In genomic region chr1:97979422-97979821, GRCm38 (mm10) we compare ENCODE assay signal across 34 mouse cellular contexts.
"Had no signal": no experiment of that assay in that cellular context is flagged by ENCODE, and none has a peak within 500 bp of the region (broad histone marks: within the 10 kb centered on the region; RNA-seq: fewer than 3 reads in every experiment).

No protein-coding gene starts in this region.

- H3K9me3 ChIP-seq: heart, embryonic 12.5 days; heart, embryonic 15.5 days; hindbrain, embryonic 10.5 days; hindbrain, embryonic 12.5 days; hindbrain, embryonic 13.5 days; intestine, embryonic 15.5 days; kidney, embryonic 15.5 days had no signal

- H3K4me2 ChIP-seq: heart, embryonic 11.5 days; heart, embryonic 12.5 days; heart, embryonic 13.5 days; heart, embryonic 15.5 days; hindbrain, embryonic 12.5 days; hindbrain, embryonic 13.5 days; hindbrain, embryonic 14.5 days; hindbrain, embryonic 15.5 days; intestine, embryonic 15.5 days; kidney, embryonic 15.5 days had no signal

- H3K4me3 ChIP-seq: heart, embryonic 12.5 days; heart, embryonic 13.5 days; heart, embryonic 15.5 days; hindbrain, embryonic 10.5 days; hindbrain, embryonic 12.5 days; hindbrain, embryonic 13.5 days; hindbrain, embryonic 15.5 days; intestine, embryonic 15.5 days; kidney, embryonic 15.5 days; layer of hippocampus, adult 2 months; left cerebral cortex, adult 2 months had no signal

- H3K27ac ChIP-seq: heart, embryonic 13.5 days; heart, embryonic 15.5 days; hindbrain, embryonic 10.5 days; hindbrain, embryonic 12.5 days; hindbrain, embryonic 13.5 days; hindbrain, embryonic 14.5 days; hindbrain, embryonic 15.5 days; hindbrain, postnatal 0 days; intestine, embryonic 15.5 days; kidney, embryonic 15.5 days; kidney, postnatal 0 days; layer of hippocampus, adult 2 months had no signal

- H3K36me3 ChIP-seq: heart, embryonic 12.5 days; heart, embryonic 13.5 days; heart, embryonic 15.5 days; hindbrain, embryonic 10.5 days; hindbrain, embryonic 12.5 days; hindbrain, embryonic 13.5 days; hindbrain, embryonic 15.5 days; intestine, embryonic 15.5 days; kidney, embryonic 15.5 days had no signal

- H3K27me3 ChIP-seq: heart, embryonic 12.5 days; heart, embryonic 13.5 days; heart, embryonic 15.5 days; hindbrain, embryonic 12.5 days; hindbrain, embryonic 13.5 days; hindbrain, embryonic 15.5 days; intestine, embryonic 15.5 days; kidney, embryonic 15.5 days had no signal

- H3K9ac ChIP-seq: heart, embryonic 12.5 days; heart, embryonic 13.5 days; heart, embryonic 15.5 days; hindbrain, embryonic 12.5 days; hindbrain, embryonic 13.5 days; hindbrain, embryonic 14.5 days; hindbrain, embryonic 15.5 days; intestine, embryonic 15.5 days; kidney, embryonic 15.5 days had no signal

- DNase-seq: heart, postnatal 10 days; heart, postnatal 14 days; heart, postnatal 36 days; heart, postnatal 4 days; kidney, adult 11 months; kidney, adult 18-20 months; kidney, adult 8-10 months; kidney, adult 9 months; kidney, postnatal 10 days; kidney, postnatal 14 days; kidney, postnatal 25 days; kidney, postnatal 36 days; kidney, postnatal 4 days; layer of hippocampus, adult 9-11 months; layer of hippocampus, postnatal 36 days had no signal

- ATAC-seq: hindbrain, embryonic 16.5 days; hindbrain, postnatal 0 days; inflammation-experienced regulatory T-cells, adult 6 months; intestine, embryonic 15.5 days; intestine, embryonic 16.5 days; intestine, postnatal 0 days had no signal

- H3K4me1 ChIP-seq: intestine, embryonic 15.5 days had no signal
